In the genomic region with DNA sequence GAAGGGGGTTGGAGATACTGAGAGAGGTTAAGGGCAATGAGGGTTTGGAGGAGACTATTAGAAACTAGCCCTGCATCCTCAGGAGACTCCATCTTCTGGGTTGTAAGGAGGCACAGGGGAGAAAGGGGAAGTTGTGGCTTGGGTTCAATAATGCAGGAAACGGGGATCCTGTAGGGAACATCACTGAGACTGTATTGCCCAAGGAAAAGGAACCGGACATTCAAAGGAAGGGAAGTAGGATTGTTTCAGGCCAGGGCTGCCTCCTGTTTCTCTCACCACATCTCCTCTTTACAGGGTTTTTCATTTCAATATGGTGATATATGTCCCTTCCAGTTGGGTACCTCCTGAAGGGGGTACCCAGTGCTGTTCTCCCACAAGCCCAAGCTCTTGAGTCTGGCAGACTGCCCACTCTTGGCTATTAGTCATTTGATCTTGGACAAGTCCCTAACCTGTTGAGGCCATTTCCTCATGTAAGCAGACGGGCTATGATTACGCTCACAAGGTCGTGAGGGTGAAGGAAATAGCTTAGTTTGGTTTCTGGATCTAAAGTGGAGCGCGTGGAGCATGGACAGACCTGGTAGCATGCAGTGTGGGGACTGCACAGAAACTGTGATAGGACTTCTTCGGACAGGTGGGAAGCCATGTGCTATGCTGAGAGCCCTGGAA, we compare ENCODE assay signal across 14 mouse cellular contexts.
DNase-seq lines count a peak whose midpoint lies in the region; ATAC-seq and TF ChIP-seq lines count a peak whose summit lies in the region.
"Had no signal": no experiment of that assay in that cellular context is flagged by ENCODE, and none has a peak within 500 bp of the region (broad histone marks: within the 10 kb centered on the region; RNA-seq: fewer than 3 reads in every experiment).

No protein-coding gene starts in this region.

- peak; percentile 93 for DNase-seq in heart, adult 11 months
- DNase-seq in heart, postnatal 14 days, result no peak
- peak; percentile 19 for DNase-seq in lung, postnatal 36 days
- DNase-seq in lung, postnatal 14 days, result no peak
- DNase-seq in hindbrain, postnatal 0 days (ENCODE audit: low spot score), result no peak
- no peak for DNase-seq in layer of hippocampus, postnatal 14 days (ENCODE audit: low spot score in 2 of 2)
- no peak for DNase-seq in left cerebral cortex, postnatal 4 days
- DNase-seq: heart, postnatal 10 days; retina, postnatal 1 day; thymus, postnatal 36 days had no signal

- H3K27me3 ChIP-seq in intestine, embryonic 16.5 days (replicated peaks; ENCODE audit: control insufficient read depth, insufficient read depth, low read length), result no peaks in the 10 kb centered on the region
- no peaks in the 10 kb centered on the region for H3K27me3 ChIP-seq in hindbrain, postnatal 0 days (ENCODE audit: insufficient read depth, low read length)
- H3K27me3 ChIP-seq: embryonic facial prominence, embryonic 12.5 days; neural tube, embryonic 15.5 days had no signal

- peak; percentile 33 for ATAC-seq in intestine, embryonic 16.5 days
- ATAC-seq in hindbrain, postnatal 0 days, result no peak

- H3K9ac ChIP-seq in intestine, embryonic 16.5 days (ENCODE audit: low read depth, low read length), result no peak overlapping the region
- H3K9ac ChIP-seq in hindbrain, postnatal 0 days (replicated peaks; ENCODE audit: low read length), result no peak overlapping the region
- H3K9ac ChIP-seq: embryonic facial prominence, embryonic 12.5 days; neural tube, embryonic 15.5 days had no signal

- 80% methylated on average over 8 of the region's 8 CpGs for WGBS in intestine, embryonic 16.5 days
- 85% methylated on average over 8 of the region's 8 CpGs for WGBS in hindbrain, postnatal 0 days

- no peaks in the 10 kb centered on the region for H3K9me3 ChIP-seq in intestine, embryonic 16.5 days (ENCODE audit: control insufficient read depth, low read length)
- no peaks in the 10 kb centered on the region for H3K9me3 ChIP-seq in hindbrain, postnatal 0 days (ENCODE audit: low read length)
- H3K9me3 ChIP-seq: embryonic facial prominence, embryonic 12.5 days; forebrain, embryonic 10.5 days; neural tube, embryonic 15.5 days had no signal

- H3K4me3 ChIP-seq in intestine, embryonic 16.5 days (ENCODE audit: low read length), result no peak overlapping the region
- H3K4me3 ChIP-seq in hindbrain, postnatal 0 days (ENCODE audit: low read length), result no peak overlapping the region
- H3K4me3 ChIP-seq: embryonic facial prominence, embryonic 12.5 days; forebrain, embryonic 10.5 days; neural tube, embryonic 15.5 days had no signal

- no peak for TF ChIP-seq CTCF in hindbrain, postnatal 0 days (IDR thresholded peaks at IDR 0.05; ENCODE audit: low read depth)

- H3K4me2 ChIP-seq in intestine, embryonic 16.5 days (ENCODE audit: low read depth, low read length), result no peak overlapping the region
- no peak overlapping the region for H3K4me2 ChIP-seq in hindbrain, postnatal 0 days (ENCODE audit: low read depth, low read length)
- H3K4me2 ChIP-seq: embryonic facial prominence, embryonic 12.5 days; neural tube, embryonic 15.5 days had no signal

- no peak overlapping the region for H3K27ac ChIP-seq in intestine, embryonic 16.5 days (ENCODE audit: low read length)
- H3K27ac ChIP-seq in hindbrain, postnatal 0 days, result no peak overlapping the region
- H3K27ac ChIP-seq: embryonic facial prominence, embryonic 12.5 days; forebrain, embryonic 10.5 days; neural tube, embryonic 15.5 days had no signal

- peaks cover 19% of the 10 kb centered on the region for H3K36me3 ChIP-seq in intestine, embryonic 16.5 days (ENCODE audit: control insufficient read depth, insufficient read depth, low read length)
- no peaks in the 10 kb centered on the region for H3K36me3 ChIP-seq in hindbrain, postnatal 0 days (ENCODE audit: insufficient read depth, low read length)
- H3K36me3 ChIP-seq: neural tube, embryonic 15.5 days had no signal

- intact Hi-C loops in heart, postnatal 14 days (cut with DNase I), result no loop called here
- intact Hi-C loops in left cerebral cortex, postnatal 4 days (cut with DNase I), result no loop called here

- H3K4me1 ChIP-seq in intestine, embryonic 16.5 days (ENCODE audit: control insufficient read depth, insufficient read depth, low read length), result peaks cover 2% of the 10 kb centered on the region; the same call in 1 of the 2 replicates
- 0 out of 2 replicates have a peak, but pooled peaks cover 3% of the 10 kb centered on the region for H3K4me1 ChIP-seq in hindbrain, postnatal 0 days (ENCODE audit: insufficient read depth, low read length)
- H3K4me1 ChIP-seq: neural tube, embryonic 15.5 days had no signal

Comparison
In these comparisons a context has a peak if more than half of its experiments do, and no peak if none do; other contexts are left out.
1. DNase-seq: peak in heart, adult 11 months (single experiment) and lung, postnatal 36 days (single experiment); none in heart, postnatal 14 days (0 of 2), lung, postnatal 14 days (single experiment), hindbrain, postnatal 0 days (single experiment), layer of hippocampus, postnatal 14 days (0 of 2) and left cerebral cortex, postnatal 4 days (single experiment).